Mouse (Mus musculus): ENCODE measurements around the gene Echdc3.

DNA sequence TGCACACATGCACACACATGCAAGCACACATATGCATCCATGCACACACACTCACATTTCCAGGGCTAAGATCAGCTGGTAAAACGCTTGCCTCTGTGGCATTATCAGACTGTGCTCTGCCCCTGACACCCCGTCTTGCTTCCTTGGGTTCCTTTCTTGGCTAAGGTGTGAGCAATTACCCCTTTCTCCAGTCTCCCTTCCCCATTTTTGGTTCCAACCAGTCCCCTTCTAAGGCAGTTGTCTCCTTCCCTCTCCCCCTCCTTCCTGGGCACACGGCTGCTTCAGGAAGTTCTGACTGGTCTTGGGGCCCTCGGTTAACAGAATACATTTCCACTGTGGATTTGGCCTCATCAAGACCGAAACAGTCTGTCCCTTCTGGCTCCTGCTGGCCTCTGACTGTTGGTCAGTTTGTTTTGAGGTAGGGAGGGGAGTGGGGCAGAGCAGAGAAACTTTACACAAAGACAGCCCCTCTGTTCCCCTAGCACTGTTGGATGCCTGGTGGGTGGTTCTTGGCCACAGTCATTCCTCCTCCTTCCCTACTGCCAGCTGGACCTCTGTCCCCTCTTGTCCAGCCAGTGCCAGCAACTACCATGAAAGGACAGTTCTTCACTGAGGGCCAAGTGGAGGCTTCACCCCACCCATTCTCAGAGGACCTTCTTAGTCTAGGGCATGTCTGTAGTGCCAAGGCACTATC lies 16.9 kb upstream of the Echdc3 start:
- TF ChIP-seq CTCF (IDR thresholded peaks at IDR 0.05; ENCODE audit: low read depth), result no peak
- no peak for TF ChIP-seq EP300 (IDR thresholded peaks at IDR 0.05; ENCODE audit: low read depth)

Measured in liver, embryonic 14.5 days (tissue).